Mouse (Mus musculus) heart, adult 11 months (tissue): ENCODE data around the gene Pdpk1.
"Not testable (repeated sequence)": the region's sequence is repeated elsewhere in the genome, so short reads cannot be mapped to it uniquely, and the experiment has no call there.

ENCODE experiments used
- DNase-seq: peaks from one replicate; pipeline ENCODE4 v3.0.0; 2022

Gene Pdpk1

DNA sequence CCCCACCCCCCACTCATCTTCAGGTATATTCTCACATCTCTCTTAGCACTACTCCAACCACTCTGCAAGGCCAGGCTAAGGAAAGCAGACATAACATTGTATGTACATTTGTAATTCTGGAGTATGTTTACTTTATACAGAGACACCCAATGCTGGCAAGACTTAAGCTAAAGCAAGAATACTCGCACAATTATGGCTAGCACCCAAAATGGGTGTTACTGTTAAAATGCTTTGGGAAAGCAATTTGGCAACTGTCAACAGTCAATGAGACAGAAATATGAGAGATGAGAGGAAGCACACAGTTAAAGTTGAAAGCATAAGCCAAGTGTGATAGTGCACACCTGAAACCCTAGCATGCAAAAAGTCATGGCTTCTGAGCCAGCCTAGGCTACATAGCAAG is 39.5 kb downstream of the Pdpk1 start:
- no peak for DNase-seq

GRCm38 (mm10) chr17:24108896-24109295 is 41.8 kb downstream of the Pdpk1 start:
- DNase-seq: no peak

- no peak for DNase-seq
These were observed 45.6 kb downstream of the Pdpk1 start for GRCm38 (mm10) chr17:24105111-24105510.

GRCm38 (mm10) chr17:24098354-24098753 is 52.4 kb downstream of the Pdpk1 start:
- no peak for DNase-seq

DNA sequence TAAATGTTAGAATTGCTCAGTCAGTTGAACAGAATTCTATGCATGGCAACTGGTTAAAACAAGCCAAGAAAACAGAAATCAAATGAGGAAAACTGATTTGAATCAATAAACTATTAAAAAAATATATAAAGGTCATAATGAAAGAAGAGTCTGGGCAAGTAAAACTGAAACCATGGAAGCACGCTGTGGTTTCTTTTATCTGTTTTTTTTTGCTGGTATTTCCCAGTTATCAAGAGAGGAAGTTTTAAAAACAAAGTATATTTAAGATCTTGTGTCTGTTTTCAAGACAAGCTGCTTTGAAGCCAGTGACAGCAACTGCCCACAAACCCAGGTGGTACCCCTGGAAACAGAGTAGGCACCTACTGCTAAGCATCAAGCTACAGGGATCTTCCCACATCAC is 60.1 kb downstream of the Pdpk1 start:
- DNase-seq: no peak

GRCm38 (mm10) chr17:24086399-24086798 is 64.3 kb downstream of the Pdpk1 start:
- not testable (repeated sequence) for DNase-seq

DNA sequence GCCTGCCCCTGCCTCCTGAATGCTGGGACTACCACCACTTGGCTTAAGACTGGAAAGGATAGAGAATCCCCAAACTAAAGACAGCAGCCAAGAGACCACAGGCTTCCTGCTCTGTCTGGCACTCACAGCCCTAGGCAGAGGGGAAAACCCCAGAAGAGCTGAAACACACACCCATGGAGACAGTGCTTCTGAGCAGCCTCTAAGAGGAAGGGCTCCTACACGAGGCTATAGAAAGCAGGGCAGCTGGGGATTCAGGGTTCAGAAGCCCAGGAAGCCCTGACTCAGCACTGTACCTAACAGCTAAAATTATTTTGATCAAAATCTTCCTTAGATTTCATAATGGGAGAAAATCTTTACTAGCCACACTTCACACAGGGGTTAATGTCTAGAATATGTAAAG is 66.1 kb downstream of the Pdpk1 start:
- no peak for DNase-seq

DNA sequence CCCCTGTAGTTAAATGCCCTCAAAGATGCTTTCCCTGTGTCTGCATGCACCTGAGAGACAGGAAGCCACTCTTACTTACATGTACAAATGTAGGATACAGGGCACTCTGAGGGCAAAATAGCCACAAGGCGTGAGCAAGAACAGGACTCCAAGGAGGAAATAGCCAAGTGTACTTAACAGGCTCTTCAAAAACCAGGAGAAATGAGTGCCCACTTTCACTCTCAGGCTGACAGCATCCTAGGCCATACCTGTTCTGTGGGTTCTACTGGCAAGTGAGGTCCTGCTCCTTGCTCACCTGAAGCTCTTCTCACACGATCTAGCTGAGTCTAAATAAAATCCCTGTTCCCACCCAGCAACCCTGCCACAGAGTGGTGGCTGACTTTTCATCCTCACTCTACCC is 73.6 kb downstream of the Pdpk1 start:
- DNase-seq: no peak

GRCm38 (mm10) chr17:24072919-24073696 is 77.6 kb downstream of the Pdpk1 start, which contains the start of gene Kctd5:
Gene Kctd5, minus strand, starts transcription at chr17:24073485.
- peak; percentile 99 for DNase-seq

GRCm38 (mm10) chr17:24069531-24069930 is 81.2 kb downstream of the Pdpk1 start:
- DNase-seq: no peak

- no peak for DNase-seq
These were observed 82.5 kb downstream of the Pdpk1 start for GRCm38 (mm10) chr17:24068271-24068670.

- DNase-seq: no peak
These were observed 88.1 kb downstream of the Pdpk1 start for GRCm38 (mm10) chr17:24062459-24063155.

DNA sequence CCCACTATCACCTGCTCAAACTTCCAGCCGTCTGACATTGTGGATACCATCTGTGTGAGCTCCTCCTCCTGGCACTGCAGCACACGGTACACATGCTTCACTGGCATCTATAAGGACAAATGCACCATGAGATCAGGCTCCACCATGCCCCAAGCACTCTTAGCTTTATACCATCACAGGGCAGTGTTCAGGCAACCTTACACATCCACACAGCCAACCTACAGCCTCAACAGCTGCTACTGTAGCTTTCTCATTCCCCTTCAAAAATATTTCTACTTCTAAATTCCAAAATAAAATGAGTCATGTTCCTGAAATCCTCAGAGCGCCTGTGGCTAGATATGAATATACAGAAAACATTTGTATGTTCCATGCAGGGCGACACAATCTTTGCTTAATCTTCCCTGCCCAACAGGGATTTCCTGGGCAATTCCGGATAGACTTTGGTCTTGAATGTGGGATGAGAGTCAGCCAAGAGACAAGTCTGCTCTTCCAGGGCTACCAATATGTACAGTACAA is 92.9 kb downstream of the Pdpk1 start:
- DNase-seq: no peak

- no peak for DNase-seq
These were observed 93.8 kb downstream of the Pdpk1 start for GRCm38 (mm10) chr17:24056636-24057625.

GRCm38 (mm10) chr17:24049008-24049407 is 101.7 kb downstream of the Pdpk1 start:
- DNase-seq: no peak

DNA sequence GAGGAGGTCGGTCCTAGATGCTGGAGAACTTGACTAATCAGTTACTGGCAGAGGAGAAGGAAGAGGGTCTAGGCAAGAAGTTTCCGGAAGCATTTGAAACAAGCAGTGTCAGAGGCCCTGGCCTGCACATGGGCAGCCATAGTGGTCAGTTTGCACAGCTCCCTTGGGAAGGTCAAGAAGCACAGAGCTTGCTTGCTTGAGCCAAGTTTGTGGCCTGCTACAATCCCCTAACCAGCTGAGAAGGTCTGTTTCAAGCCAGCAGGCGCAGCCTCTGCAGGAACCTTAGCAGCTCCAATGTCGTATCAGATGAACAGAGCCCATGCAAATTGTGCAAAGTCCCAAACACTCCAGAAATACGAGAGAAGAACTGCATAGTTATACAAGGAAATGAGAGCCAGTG is 102.7 kb downstream of the Pdpk1 start:
- DNase-seq: peak; percentile 95

- DNase-seq: no peak
These were observed 104.7 kb downstream of the Pdpk1 start for GRCm38 (mm10) chr17:24046026-24046425.

DNA sequence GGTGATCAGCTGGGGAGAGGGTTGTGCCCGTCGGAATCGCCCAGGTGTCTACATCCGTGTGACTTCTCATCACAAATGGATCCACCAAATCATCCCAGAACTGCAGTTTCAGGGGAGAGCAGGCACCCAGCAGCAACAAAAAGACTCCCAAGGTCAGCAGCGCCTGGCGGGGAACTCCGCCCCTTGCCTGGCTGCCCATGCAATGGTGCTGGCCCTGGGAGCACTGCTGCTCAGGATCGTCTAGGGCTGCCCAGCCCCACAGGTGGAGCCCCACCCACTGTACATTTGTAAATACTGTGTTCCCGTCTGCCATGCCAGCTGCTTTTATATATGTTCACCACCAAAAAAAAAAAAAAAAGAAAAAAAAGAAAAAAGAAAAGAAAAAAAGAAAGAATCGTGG is 105.1 kb downstream of the Pdpk1 start:
- DNase-seq: no peak

DNA sequence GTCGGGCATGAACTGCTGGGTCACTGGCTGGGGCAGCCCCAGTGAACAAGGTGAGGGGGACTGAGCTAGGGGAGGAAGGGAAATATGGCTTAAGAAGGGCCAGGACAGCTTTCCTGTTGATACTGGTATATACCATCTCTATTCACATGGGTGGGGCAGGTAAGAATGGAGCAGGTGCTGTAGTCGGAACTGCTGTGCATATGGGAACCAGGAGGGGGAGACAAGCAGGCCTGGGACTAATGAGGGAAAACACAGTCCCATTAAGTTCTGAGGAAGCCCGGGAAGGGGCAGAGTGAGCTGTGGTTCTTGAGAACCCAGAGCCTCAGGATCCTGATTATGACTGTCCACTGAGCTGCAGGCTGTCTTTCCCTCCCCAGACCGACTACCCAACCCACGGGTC is 106.2 kb downstream of the Pdpk1 start:
- no peak for DNase-seq

DNA sequence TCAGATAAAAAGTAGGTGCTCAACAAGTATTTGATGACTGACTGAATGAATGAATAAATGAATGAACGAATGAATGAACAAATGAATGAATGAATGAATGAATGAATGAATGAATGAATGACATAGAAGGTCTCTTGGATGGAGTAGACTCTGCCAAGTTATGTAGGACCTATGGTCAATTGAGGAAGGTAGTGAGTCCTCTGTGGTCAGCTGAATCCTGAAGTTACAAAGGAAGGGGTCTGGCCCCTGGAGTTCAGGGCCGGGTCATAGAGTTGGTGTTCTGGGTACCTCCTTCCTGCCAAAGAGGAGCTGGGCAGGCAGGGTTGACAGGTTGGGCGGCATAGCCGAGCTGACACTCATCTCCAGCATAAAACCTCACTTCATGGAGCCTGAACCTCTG is 112.9 kb downstream of the Pdpk1 start, which contains the start of gene Prss27:
Gene Prss27, plus strand, starts transcription at position 301 of the 400 bp plus-strand sequence.
- DNase-seq: no peak

DNA sequence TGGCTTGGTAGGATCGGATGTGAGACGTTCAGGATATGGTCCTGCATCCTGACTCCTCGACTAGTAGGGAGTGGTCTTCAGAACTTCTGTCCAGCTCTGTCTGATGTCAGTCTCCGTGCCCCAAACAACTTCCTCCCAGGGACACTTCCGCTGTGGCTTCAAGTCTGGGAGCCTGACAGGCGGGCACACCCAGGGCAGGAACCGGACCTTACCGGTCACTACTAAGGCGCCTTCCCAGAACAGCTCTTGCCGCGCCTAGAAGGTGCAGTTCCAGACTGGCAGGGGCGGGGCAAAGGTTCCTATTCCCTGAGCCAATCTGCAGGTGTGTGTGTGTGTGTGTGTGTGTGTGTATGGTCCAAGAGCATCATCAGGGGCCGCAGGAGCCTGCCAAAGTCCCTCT is 113.4 kb downstream of the Pdpk1 start:
- no peak for DNase-seq

DNA sequence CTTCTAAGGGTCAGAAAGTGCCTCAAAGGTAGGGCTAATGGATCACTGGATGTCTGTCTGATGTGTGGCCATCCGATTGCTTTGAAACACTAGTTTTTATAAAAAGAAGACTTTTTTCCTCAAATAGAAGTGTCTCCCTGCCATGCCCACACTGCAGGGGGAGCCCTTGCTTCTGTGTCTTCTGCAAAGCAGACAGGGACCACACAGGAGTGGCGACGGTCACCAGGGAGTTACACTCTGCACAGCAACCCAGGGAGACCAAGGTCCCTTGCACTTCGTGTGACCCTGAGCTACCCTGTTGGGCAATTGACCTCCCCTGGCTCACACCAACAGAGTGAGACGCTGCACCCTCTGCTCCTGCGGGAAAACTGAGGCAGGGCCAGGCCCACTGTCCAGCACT is 113.8 kb downstream of the Pdpk1 start:
- no peak for DNase-seq

- DNase-seq: no peak
These were observed 115.6 kb downstream of the Pdpk1 start for GRCm38 (mm10) chr17:24035087-24035486.
